Comparison of ENCODE assay signal across 13 mouse cellular contexts in genomic region chr16:96845475-96846098, GRCm38 (mm10).
DNase-seq lines count a peak whose midpoint lies in the region.
"Had no signal": no experiment of that assay in that cellular context is flagged by ENCODE, and none has a peak within 500 bp of the region (broad histone marks: within the 10 kb centered on the region; RNA-seq: fewer than 3 reads in every experiment).

No protein-coding gene starts in this region.

- H3K4me3 ChIP-seq in midbrain, embryonic 10.5 days: no peak overlapping the region
- H3K4me3 ChIP-seq: limb, embryonic 12.5 days; megakaryocyte, embryonic 14.5 days had no signal

- no peaks in the 10 kb centered on the region for H3K36me3 ChIP-seq in midbrain, embryonic 10.5 days
- H3K36me3 ChIP-seq: limb, embryonic 12.5 days had no signal

- H3K4me1 ChIP-seq in midbrain, embryonic 10.5 days: peaks cover 41% of the 10 kb centered on the region
- H3K4me1 ChIP-seq: limb, embryonic 12.5 days had no signal

- H3K27me3 ChIP-seq in midbrain, embryonic 10.5 days (ENCODE audit: low read depth, poor library complexity, severe bottlenecking): no peaks in the 10 kb centered on the region
- H3K27me3 ChIP-seq: limb, embryonic 12.5 days; megakaryocyte, embryonic 14.5 days had no signal

- H3K9me3 ChIP-seq in midbrain, embryonic 10.5 days (replicated peaks): no peaks in the 10 kb centered on the region
- H3K9me3 ChIP-seq: limb, embryonic 12.5 days; megakaryocyte, embryonic 14.5 days had no signal

- peak overlapping the region; percentile 78 for H3K27ac ChIP-seq in midbrain, embryonic 10.5 days (replicated peaks)
- H3K27ac ChIP-seq: limb, embryonic 12.5 days had no signal

- intact Hi-C loops in heart, postnatal 14 days (cut with DNase I): no loop called here

- WGBS in midbrain, embryonic 10.5 days: 66% methylated on average over 3 of the region's 3 CpGs

- DNase-seq in heart, adult 11 months: peak; percentile 84
- DNase-seq in heart, adult 18-20 months: no peak
- DNase-seq in retina, postnatal 1 day: peak; percentile 20
- DNase-seq in retina, embryonic 14.5 days (ENCODE audit: low spot score): no peak
- no peak for DNase-seq in midbrain, embryonic 10.5 days (ENCODE audit: low spot score)
- no peak for DNase-seq in ovary, adult 18-20 months (ENCODE audit: low spot score)
- no peak for DNase-seq in spleen, adult 18-20 months
- DNase-seq in heart, postnatal 14 days: no peak
- DNase-seq: cerebellum, adult 11 months; kidney, adult 2 months; liver, postnatal 0 days had no signal

Comparison
In these comparisons a context has a peak if more than half of its experiments do, and no peak if none do; other contexts are left out.
1. DNase-seq: peak in heart, adult 11 months (single experiment) and retina, postnatal 1 day (single experiment); none in heart, adult 18-20 months (0 of 2), retina, embryonic 14.5 days (single experiment), midbrain, embryonic 10.5 days (single experiment), ovary, adult 18-20 months (single experiment), spleen, adult 18-20 months (0 of 2) and heart, postnatal 14 days (0 of 2).